Mouse (Mus musculus) embryonic fibroblast, embryonic 13.5 days (primary cell): ENCODE results near the gene Gga1. TPM values are rescaled to one million over a fixed set of nuclear protein-coding genes. Genes with fewer than 3 reads are reported as not detected.
A peak's percentile ranks its signal among the peaks of the same experiment; 100 is the strongest.

Experiments
- H3K27ac ChIP-seq: 2 replicates; pipeline ENCODE4 v1.5.1; 2012; ENCODE audit warnings: low read length, control low read depth, inconsistent platforms; ENCODE audit not compliant: insufficient read depth
- H3K4me1 ChIP-seq: 2 replicates; pipeline ENCODE4 v1.6.1; 2011; ENCODE audit warnings: low read length; ENCODE audit not compliant: control insufficient read depth, insufficient read depth
- H3K4me3 ChIP-seq: 2 replicates; pipeline ENCODE4 v1.5.1; 2011; ENCODE audit warnings: mild to moderate bottlenecking, control low read depth, low read length; ENCODE audit not compliant: insufficient read depth
- CTCF ChIP-seq: IDR thresholded peaks from 2 replicates; pipeline ENCODE4 v1.5.1; 2011; ENCODE audit warnings: mild to moderate bottlenecking, control low read depth, low read length, moderate library complexity, borderline replicate concordance; ENCODE audit not compliant: insufficient read depth
- POLR2A ChIP-seq: IDR thresholded peaks from 2 replicates; pipeline ENCODE4 v1.6.1; 2011; ENCODE audit warnings: low read depth, mild to moderate bottlenecking, control low read depth, low read length, moderate library complexity
- polyA plus RNA-seq: library from polyadenylated mRNA; stranded (reverse); fragments of >200 nt; gene quantifications from 2 replicates; pipeline ENCODE4 v1.2.4, GENCODE M21; 2011; ENCODE audit warnings: low read depth; ENCODE audit not compliant: missing spikeins, insufficient read length

Gene Gga1
- polyA plus RNA-seq, 1 experiment: 33.1 TPM

DNA sequence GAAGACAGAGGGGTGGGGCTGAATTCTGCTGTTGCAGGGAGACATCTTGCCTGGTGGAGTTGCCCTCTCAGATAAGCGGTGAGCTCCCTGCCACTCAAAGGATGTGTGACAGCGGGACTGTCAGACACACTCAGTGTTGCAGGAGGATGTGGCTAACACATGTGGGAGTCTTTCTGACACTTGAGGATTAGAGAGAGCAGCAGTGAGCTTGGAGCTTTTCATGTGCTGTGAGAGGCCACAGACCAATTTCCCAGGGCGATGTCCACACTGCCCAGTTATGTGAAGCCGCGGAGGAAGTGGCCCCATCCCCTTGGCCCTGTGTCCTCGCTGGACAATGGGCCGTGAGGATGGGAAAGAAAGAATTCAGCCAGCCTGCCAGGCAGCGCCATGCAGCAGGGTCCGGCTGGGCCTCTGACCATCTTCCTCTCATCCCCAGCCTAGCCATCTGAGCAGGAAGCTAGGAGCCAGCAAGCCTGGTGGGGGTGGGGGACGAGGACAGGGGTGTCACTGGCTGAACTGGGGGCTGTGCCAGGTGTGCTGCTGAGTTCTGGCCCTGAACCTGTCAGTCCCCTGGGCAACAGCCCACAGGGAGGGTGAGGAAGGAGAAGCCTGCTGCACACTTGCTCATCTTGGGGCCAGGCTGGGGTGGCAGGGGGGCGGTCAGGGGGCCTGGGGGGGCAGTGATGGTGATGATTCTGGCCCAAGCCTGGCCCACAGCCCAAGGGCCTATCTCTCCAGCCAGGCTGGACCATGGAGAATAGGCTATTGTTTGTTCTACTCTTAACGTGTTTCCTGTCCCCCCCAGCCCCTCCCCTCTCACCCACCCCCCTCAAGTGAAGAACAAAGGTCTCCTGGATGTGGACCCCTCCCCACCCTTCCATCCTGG is 41.5 kb upstream of the Gga1 start:
- no peak overlapping the region for H3K4me3 ChIP-seq
- no peak for TF ChIP-seq CTCF
- no peak for TF ChIP-seq POLR2A
- H3K27ac ChIP-seq: peak overlapping the region; percentile 60
- H3K4me1 ChIP-seq: peaks cover 11% of the 10 kb centered on the region

DNA sequence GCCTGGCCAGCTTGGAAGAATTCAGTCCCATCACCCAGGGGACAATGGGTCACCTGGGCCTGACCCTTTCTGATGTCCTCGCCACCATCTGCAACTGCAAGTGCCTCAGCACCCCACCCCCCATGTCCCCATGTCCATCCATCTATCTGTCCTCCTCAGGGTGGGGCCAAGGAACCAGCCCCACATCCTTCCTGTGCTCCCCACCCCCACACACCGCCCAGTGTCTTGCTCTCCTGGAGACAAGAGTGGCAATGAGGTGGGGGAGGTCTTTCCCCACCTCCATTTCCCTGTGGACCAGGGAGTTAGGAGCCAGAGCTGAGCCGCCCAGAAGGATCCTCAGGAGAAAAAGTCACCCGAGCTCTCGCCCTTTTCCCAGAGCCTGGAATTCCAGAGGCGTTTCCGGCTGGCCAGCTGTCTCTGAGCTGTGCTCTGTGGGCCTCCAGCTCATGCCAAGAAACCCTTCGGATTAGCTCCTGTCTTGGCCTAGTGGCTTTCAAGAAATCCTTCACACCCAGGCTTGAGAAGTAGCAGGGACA is 40.8 kb upstream of the Gga1 start:
- no peak overlapping the region for H3K4me3 ChIP-seq
- TF ChIP-seq CTCF: no peak
- TF ChIP-seq POLR2A: no peak
- H3K27ac ChIP-seq: peak overlapping the region; percentile 60
- peaks cover 11% of the 10 kb centered on the region for H3K4me1 ChIP-seq

GRCm38 (mm10) chr15:78839744-78840143 is 37.2 kb upstream of the Gga1 start:
- TF ChIP-seq CTCF: no peak
- TF ChIP-seq POLR2A: no peak
- no peak overlapping the region for H3K4me3 ChIP-seq
- no peak overlapping the region for H3K27ac ChIP-seq
- H3K4me1 ChIP-seq: peaks cover 11% of the 10 kb centered on the region

GRCm38 (mm10) chr15:78840241-78840640 is 36.7 kb upstream of the Gga1 start:
- no peak overlapping the region for H3K4me3 ChIP-seq
- TF ChIP-seq CTCF (no peak), POLR2A (no peak)
- H3K27ac ChIP-seq: no peak overlapping the region
- peaks cover 10% of the 10 kb centered on the region for H3K4me1 ChIP-seq

- Histone ChIP-seq H3K4me1 (peaks cover 11% of the 10 kb centered on the region; the same call in 1 of the 2 replicates), H3K27ac (no peak overlapping the region), H3K4me3 (no peak overlapping the region)
- no peak for TF ChIP-seq POLR2A
- no peak for TF ChIP-seq CTCF
These were observed 36.2 kb upstream of the Gga1 start for GRCm38 (mm10) chr15:78840751-78841150.

GRCm38 (mm10) chr15:78841161-78841790 is 35.7 kb upstream of the Gga1 start:
- Histone ChIP-seq H3K27ac (no peak overlapping the region), H3K4me3 (no peak overlapping the region), H3K4me1 (peaks cover 8% of the 10 kb centered on the region; the same call in 1 of the 2 replicates)
- TF ChIP-seq CTCF (no peak), POLR2A (no peak)

DNA sequence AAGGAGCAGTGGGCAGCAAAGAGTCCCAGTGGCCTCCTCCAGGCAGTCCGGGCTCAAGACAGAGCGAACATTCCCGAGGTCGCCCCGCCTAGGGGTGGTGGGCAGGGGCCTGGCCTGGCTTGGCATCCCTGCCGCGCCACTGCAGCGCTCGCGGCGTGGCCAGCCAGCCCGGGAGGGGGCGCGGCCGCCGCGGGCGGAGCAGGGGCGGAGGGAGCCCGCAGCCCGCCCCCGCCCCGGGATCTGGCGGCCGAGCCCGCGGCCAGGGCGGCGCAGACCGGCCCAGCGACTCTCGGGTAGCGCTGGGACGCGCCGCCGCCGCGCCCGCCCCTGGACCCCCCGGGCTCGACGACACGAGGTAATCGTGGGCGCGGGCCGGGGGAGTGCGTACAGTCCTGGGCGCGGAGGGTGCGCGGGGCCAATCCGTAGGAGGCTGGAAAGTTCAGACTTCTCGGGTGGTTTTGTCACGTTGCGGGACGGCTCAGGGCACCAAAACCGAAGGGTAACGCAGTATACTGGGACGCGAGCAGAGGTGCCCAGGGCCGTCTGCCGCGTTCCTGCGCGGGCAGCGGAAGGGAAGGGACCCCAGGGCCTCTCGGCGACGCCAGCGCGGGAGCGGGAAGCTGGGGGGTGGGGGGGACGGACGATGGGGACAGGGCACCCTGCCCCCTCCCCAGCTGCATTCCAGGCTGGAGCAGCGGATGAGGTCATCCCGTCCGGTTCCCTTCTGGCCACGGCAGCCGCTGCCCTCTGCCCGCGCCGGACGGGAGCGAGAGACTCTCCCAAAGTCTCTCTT is 34.4 kb upstream of the Gga1 start, which contains the start of gene Cdc42ep1:
Gene Cdc42ep1 (plus strand): TSS at position 254 of the 793 bp plus-strand sequence.
- peaks cover 6% of the 10 kb centered on the region; the same call in 1 of the 2 replicates for H3K4me1 ChIP-seq

DNA sequence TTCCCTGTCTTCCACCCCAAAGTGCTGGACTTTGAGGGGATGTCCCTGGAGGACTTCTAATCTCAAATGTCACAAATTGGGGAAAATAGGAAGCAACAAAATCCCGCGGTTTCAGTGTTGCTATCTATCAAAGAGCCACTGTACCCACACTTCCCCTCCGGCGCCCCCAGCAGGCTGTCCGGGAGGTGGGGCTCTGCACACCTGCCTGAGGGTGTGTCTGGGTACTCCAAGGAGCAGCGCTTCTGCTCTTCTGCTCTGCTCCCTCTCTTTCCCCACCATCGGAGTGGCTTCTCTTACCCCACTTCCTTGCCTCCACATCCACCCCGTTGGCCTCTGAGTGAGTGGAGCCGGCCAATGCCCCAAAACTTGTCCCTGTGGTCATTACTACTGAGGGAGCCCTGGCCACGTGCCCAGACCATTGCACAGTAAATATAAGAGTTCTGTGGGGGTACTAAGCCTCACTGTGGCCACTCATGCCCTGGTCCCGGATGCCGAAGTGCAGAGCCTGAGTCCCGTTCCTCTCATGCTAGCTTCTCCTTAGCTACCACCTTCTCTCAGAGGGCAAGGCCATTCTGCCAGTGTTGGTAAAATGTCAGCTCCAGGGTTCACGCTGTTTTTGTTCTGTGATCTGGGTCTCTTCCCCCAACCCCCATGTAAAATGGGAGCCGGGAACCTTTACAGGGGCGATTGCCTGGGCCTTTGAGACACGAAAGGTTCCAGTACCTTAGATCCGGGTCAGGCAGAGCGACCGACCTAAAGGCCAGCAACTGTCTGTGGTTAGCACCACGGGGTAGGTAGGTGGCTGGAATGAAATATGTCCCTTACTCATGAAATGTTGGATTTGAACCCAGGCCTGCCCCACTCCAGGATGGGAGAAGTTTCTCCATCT is 33.2 kb upstream of the Gga1 start:
- H3K27ac ChIP-seq: peak overlapping the region; percentile 96
- no peak for TF ChIP-seq POLR2A
- no peak for TF ChIP-seq CTCF
- H3K4me3 ChIP-seq: peak overlapping the region; percentile 81
- H3K4me1 ChIP-seq: peaks cover 6% of the 10 kb centered on the region; the same call in 1 of the 2 replicates

More for the DNA sequence above, 34.4 kb upstream of the Gga1 start, which contains the start of gene Cdc42ep1:
- Histone ChIP-seq H3K27ac (peak within 1 kb of the TSS; percentile 96), H3K4me3 (peak within 1 kb of the TSS; percentile 81)
- no peak for TF ChIP-seq CTCF
- TF ChIP-seq POLR2A: peak; percentile 64

GRCm38 (mm10) chr15:78844791-78845190 is 32.2 kb upstream of the Gga1 start:
- Histone ChIP-seq H3K4me1 (peaks cover 6% of the 10 kb centered on the region; the same call in 1 of the 2 replicates), H3K4me3 (peak overlapping the region; percentile 81), H3K27ac (peak overlapping the region; percentile 13)
- TF ChIP-seq POLR2A: no peak
- no peak for TF ChIP-seq CTCF
